Mouse (Mus musculus) macrophage (primary cell): ENCODE measurements around the gene Hpdl. TPM values are rescaled to one million over a fixed set of nuclear protein-coding genes. Genes with fewer than 3 reads are reported as not detected.

ENCODE experiments used
- H3K27ac ChIP-seq: fragments of 350-480 bp; formaldehyde crosslinking; 2 replicates; pipeline ENCODE4 v1.9.0; 2021
- H3K36me3 ChIP-seq: fragments of 350-480 bp; formaldehyde crosslinking; 2 replicates; pipeline ENCODE4 v1.9.0; 2021; ENCODE audit errors: inconsistent target
- H3K4me3 ChIP-seq: fragments of 350-480 bp; formaldehyde crosslinking; 2 replicates; pipeline ENCODE4 v1.9.0; 2021; ENCODE audit errors: inconsistent target
- H3K79me2 ChIP-seq: fragments of 350-480 bp; formaldehyde crosslinking; 2 replicates; pipeline ENCODE4 v1.9.0; 2021; ENCODE audit errors: inconsistent target
- WGBS: methylation state at CpG from one replicate; pipeline ENCODE4 v1.1.7; 2026; ENCODE audit warnings: inconsistent platforms; ENCODE audit not compliant: missing documents; 5-methylcytosine and 5-hydroxymethylcytosine counted together
- polyA plus RNA-seq: library from polyadenylated mRNA; stranded (reverse); fragments of 250-400 nt; gene quantifications from 3 replicates; pipeline ENCODE4 v1.2.4, GENCODE M21; 2018; ENCODE audit warnings: inconsistent platforms

Gene Hpdl
- polyA plus RNA-seq, 1 experiment from 2014 or later = not detected

DNA sequence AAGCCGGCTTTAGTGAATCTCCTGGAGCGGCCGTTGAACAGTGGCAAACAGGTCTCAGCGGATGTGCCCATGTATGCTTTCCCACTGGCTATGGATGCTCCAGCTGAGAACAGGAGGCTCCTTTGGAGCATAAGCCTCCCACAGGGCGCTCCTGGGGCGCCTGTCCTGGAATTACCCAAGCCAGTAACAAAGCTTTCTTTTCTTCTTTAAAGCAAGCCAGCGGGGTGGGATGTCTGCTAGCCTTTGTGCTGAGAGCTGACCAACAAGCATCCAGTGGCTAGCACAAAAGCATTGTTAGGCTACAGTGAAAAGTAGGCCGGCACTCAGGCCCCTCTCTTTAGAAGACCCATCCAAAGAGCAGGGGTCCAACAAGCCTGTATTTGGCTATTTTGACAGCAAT is 39.3 kb downstream of the Hpdl start:
- H3K27ac ChIP-seq = no peak overlapping the region
- H3K36me3 ChIP-seq = no peaks in the 10 kb centered on the region
- 96% methylated on average over 8 of the region's 8 CpGs for WGBS
- no peaks in the 10 kb centered on the region for H3K79me2 ChIP-seq
- no peak overlapping the region for H3K4me3 ChIP-seq

DNA sequence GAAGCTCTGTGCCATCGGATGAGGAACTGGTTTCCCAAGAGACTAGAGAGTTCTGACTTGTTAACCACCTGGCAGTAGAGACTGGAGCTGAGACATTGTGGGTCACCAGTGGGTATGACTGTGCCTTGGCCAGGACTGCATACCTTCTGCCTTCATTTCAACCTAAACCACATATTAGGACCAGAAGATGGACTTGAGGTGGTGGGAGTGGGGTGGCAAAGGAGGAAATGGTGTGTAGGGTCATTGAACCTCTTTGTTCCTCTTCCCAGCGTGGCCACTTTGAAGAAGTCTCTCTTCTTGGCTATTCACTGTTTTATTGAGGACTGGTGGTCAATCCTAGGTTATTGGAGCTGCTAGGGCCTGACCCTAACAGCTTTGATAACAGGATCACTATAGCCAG is 40.1 kb downstream of the Hpdl start:
- 45% methylated on average over 2 of the region's 2 CpGs for WGBS
- no peak overlapping the region for H3K27ac ChIP-seq
- H3K4me3 ChIP-seq = no peak overlapping the region
- no peaks in the 10 kb centered on the region for H3K79me2 ChIP-seq
- H3K36me3 ChIP-seq = no peaks in the 10 kb centered on the region

DNA sequence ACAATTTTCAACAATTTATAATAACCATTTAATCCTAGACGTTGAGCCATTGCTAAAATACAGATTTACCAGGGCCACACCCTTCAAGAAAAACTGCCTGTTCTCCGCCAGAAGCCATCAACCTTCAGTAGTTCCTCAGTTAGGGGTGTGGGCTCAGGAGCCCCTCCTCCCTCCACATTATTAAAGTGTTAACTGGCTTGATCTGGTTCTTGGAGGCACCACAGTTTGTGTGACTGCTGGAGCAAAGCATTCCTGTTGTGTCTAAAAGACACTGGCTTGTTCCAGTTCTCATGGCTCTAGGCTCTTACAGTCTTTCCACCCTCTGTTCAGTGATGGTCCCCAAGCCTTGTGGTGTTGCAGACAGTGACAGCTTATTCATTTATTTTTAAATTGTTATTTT is 41.0 kb downstream of the Hpdl start:
- Histone ChIP-seq H3K79me2 (no peaks in the 10 kb centered on the region), H3K4me3 (no peak overlapping the region), H3K36me3 (no peaks in the 10 kb centered on the region), H3K27ac (no peak overlapping the region)
- 94% methylated on average over 2 of the region's 2 CpGs for WGBS

DNA sequence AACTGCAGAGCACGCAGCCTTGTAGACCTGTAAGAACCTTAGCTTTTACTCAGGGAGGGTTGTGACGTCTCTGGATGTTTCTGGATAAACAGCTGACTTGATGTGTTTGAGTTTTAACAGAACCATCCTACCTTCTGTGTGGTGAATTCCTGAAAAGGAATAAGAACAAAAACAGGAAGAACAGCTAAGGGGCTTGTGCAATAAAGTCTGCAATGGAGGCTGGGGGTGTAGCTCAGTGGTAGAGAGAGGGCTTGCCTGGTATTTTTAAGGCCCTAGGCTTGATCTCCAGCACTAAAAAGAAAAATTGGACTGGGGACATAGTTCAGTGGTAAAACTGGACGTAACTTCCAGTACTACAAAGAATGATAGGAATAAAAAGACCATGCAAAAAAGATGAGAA is 44.4 kb downstream of the Hpdl start:
- Histone ChIP-seq H3K36me3 (no peaks in the 10 kb centered on the region), H3K4me3 (no peak overlapping the region), H3K79me2 (no peaks in the 10 kb centered on the region), H3K27ac (no peak overlapping the region)
- 68% methylated on average over 3 of the region's 3 CpGs for whole genome bisulfite sequencing

DNA sequence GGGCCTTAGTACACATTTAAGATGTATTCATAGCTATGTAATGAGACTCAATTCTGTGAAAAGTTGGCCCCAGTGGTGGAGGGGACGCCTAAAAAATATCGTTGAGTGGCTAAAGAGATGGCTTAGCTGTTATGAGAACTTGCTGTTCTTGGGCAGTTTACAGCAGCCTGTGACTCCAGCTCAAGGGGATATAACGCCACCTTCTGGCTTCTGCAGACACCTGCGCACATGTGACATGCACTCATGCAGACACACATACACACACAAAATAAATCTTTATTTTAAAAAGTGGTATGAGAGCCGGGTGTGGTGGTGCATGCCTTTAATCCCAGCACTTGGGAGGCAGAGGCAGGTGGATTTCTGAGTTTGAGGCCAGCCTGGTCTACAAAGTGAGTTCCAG is 45.1 kb downstream of the Hpdl start:
- Histone ChIP-seq H3K36me3 (no peaks in the 10 kb centered on the region), H3K27ac (no peak overlapping the region), H3K4me3 (no peak overlapping the region), H3K79me2 (no peaks in the 10 kb centered on the region)
- 88% methylated on average over 5 of the region's 5 CpGs for WGBS

Other genes starting within 250 kb of the Hpdl start
- gene Ccdc17, start 225.1 kb downstream of the Hpdl start, polyA plus RNA-seq = 1.6 to 2.2 TPM (median 2.2 TPM) in 3 replicates
- 25.6 to 55.5 TPM (median 47.9 TPM) in 3 replicates for gene Nasp, start 193.8 kb downstream of the Hpdl start, polyA plus RNA-seq
- gene Akr1a1, start 170.0 kb downstream of the Hpdl start, polyA plus RNA-seq = 1,138 to 1,978 TPM (median 1,711 TPM) in 3 replicates
- gene Prdx1, start 136.2 kb downstream of the Hpdl start, polyA plus RNA-seq = 1,330 to 1,969 TPM (median 1,907 TPM) in 3 replicates
- 5.1 to 10.4 TPM (median 9.4 TPM) in 3 replicates for gene Mmachc, start 113.3 kb downstream of the Hpdl start, polyA plus RNA-seq
- gene Ccdc163, start 113.2 kb downstream of the Hpdl start, polyA plus RNA-seq = 7.9 to 32.9 TPM (median 10.8 TPM) in 3 replicates
- gene Tesk2, start 100.8 kb downstream of the Hpdl start, polyA plus RNA-seq = 3.1 to 8.1 TPM (median 7.1 TPM) in 3 replicates
- 7.1 to 13.7 TPM (median 11.5 TPM) in 3 replicates for gene Toe1, start 14.1 kb downstream of the Hpdl start, polyA plus RNA-seq
- 0.76 to 2.0 TPM (median 1.1 TPM) in 3 replicates for gene Mutyh, start 14.0 kb downstream of the Hpdl start, polyA plus RNA-seq
- 0.04 to 0.10 TPM in 2 of 3 replicates, not detected in the other for gene Zswim5, start 55.7 kb upstream of the Hpdl start, polyA plus RNA-seq
- 15.8 to 37.4 TPM (median 21.5 TPM) in 3 replicates for gene Urod, start 172.7 kb upstream of the Hpdl start, polyA plus RNA-seq
- gene Hectd3, start 173.6 kb upstream of the Hpdl start, polyA plus RNA-seq = 17.8 to 24.0 TPM (median 23.6 TPM) in 3 replicates
- gene Eif2b3, start 197.7 kb upstream of the Hpdl start, polyA plus RNA-seq = 7.4 to 19.3 TPM (median 11.1 TPM) in 3 replicates